Mouse (Mus musculus) right cerebral cortex, postnatal 4 days (tissue): ENCODE measurements around the gene Fam173b.
"Not testable (repeated sequence)": the region's sequence is repeated elsewhere in the genome, so short reads cannot be mapped to it uniquely, and the experiment has no call there.

Source experiments
- DNase-seq: peaks from one replicate; pipeline ENCODE4 v3.0.0-alpha.2; 2022

Gene Fam173b

GRCm38 (mm10) chr15:31601646-31602374, at the start of gene Fam173b, which contains the start of gene Cct5:
Gene Fam173b (plus strand): TSS chr15:31601852.
Gene Cct5 (minus strand): TSS chr15:31601804.
- peak; percentile 99 for DNase-seq

- no peak for DNase-seq
Measured at GRCm38 (mm10) chr15:31554855-31555254, 46.8 kb upstream of the Fam173b start.

GRCm38 (mm10) chr15:31561390-31561789, 40.3 kb upstream of the Fam173b start:
- DNase-seq: no peak

GRCm38 (mm10) chr15:31561976-31562375, 39.7 kb upstream of the Fam173b start:
- no peak for DNase-seq

GRCm38 (mm10) chr15:31562847-31563246, 38.8 kb upstream of the Fam173b start:
- no peak for DNase-seq

- no peak for DNase-seq
Measured at GRCm38 (mm10) chr15:31563577-31564546, 37.8 kb upstream of the Fam173b start.

GRCm38 (mm10) chr15:31565184-31565583, 36.5 kb upstream of the Fam173b start, which contains the start of gene Cmbl:
Gene Cmbl (plus strand): TSS chr15:31565389.
- no peak for DNase-seq

GRCm38 (mm10) chr15:31565786-31566185, 35.9 kb upstream of the Fam173b start:
- no peak for DNase-seq

GRCm38 (mm10) chr15:31567431-31567830, 34.2 kb upstream of the Fam173b start:
- DNase-seq: no peak

- no peak for DNase-seq
Measured at GRCm38 (mm10) chr15:31568581-31568996, 33.1 kb upstream of the Fam173b start.

GRCm38 (mm10) chr15:31569325-31570022, 32.2 kb upstream of the Fam173b start:
- DNase-seq: no peak

- no peak for DNase-seq
Measured at GRCm38 (mm10) chr15:31570959-31571358, 30.7 kb upstream of the Fam173b start.

- DNase-seq: no peak
Measured at GRCm38 (mm10) chr15:31571906-31572722, 29.5 kb upstream of the Fam173b start.

- DNase-seq: no peak
Measured at GRCm38 (mm10) chr15:31573287-31573686, 28.4 kb upstream of the Fam173b start.

- DNase-seq: no peak
Measured at GRCm38 (mm10) chr15:31573692-31574091, 28.0 kb upstream of the Fam173b start.

- no peak for DNase-seq
Measured at GRCm38 (mm10) chr15:31576076-31576475, 25.6 kb upstream of the Fam173b start.

- not testable (repeated sequence) for DNase-seq
Measured at GRCm38 (mm10) chr15:31581086-31581485, 20.6 kb upstream of the Fam173b start.

- no peak for DNase-seq
Measured at GRCm38 (mm10) chr15:31583304-31584085, 18.2 kb upstream of the Fam173b start.

- DNase-seq: no peak
Measured at GRCm38 (mm10) chr15:31585238-31585637, 16.4 kb upstream of the Fam173b start.

GRCm38 (mm10) chr15:31586088-31586487, 15.6 kb upstream of the Fam173b start:
- DNase-seq: no peak

- DNase-seq: peak; percentile 94
Measured at GRCm38 (mm10) chr15:31586519-31586918, 15.1 kb upstream of the Fam173b start.
